Mouse (Mus musculus): ENCODE results near the gene Cers1.

The Cers1 gene

DNA sequence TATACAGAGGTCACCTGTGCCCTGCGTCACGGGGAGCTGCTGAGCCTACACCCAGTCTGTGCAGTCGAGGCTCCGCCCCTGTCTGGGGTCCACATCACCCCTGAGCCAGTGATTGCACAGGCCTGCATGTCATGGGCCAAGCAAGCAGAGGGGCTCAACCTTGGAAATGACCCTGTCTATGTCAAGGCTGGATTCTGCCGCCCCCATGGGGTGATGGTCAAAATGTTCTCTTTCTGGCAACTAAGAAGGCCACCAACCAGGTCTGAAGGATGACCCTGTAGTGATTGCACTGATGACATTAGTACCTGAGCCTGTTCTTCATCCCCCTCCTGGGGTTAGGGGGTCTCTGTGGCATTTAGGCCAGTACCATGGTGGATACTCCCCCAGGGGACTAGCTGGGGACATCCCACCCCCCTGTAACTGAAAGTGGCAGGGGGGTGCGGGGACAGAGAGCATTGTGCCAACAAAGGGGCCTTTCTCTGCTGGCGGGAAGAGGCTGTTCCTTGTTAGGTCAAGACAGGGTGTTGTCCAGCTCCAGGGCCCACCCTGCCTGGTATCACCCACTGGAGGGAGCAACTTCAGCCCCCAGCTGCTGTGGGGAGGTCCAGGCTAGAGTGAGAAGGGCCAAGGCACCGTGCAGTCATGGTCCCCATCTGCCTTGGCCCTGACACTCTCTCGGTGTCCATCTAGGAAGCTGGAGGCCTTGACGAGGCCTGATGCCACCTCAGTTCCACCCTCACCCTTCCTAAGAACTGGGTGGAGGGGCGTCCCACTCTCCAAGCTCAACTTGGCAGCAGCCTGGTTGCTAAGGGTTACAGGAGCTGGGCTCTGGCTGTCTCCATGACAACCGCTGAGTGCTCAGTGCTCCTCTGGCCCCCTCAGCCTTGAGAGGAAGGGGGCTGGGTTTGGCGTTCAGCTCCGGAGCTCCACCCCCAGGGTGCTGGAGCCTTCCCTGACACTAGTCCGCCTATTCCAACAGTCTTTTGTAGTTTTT, 1.2 kb downstream of the Cers1 start:
- DNase-seq (ENCODE audit: low read depth, low spot score), result no peak

DNA sequence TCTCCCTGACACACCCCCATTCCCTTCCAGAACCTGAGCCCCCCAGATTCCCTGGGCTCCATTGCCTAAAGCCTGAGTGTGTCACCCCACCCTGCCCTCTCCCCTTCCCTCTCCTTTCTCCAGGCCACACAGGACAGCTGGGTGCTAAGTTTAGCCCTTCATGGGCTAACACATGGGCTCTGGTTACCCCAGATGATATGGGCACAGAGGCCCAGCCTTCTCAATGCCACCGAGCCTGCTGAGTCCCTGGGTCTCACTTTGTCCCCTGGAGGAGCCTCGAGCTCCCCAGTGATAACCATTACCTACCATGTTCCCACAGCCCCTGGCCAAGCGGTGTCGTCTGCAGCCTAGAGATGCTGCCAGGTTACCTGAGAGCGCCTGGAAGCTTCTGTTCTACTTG, 2.3 kb downstream of the Cers1 start:
- DNase-seq (ENCODE audit: low read depth, low spot score), result no peak

DNA sequence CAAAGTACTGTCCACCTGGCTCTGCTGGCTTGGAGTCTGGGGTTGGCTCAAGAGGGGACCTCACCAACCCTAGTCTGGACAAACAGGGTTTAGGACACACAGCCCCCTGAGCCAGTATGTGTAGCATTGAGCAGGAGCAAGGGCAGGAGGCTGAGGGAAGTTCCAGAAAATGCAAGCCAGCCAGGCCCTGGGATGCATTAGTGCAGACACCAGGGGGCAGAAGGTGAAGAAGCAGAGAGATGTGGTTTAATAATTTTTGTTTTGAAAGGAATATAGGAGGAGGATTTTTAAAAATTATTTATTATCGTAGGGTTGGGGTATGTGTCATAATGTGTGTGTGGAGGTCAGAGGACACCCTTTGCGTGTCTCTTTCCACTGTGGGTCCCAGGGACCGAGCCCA, 8.1 kb downstream of the Cers1 start:
- no peak for DNase-seq (ENCODE audit: low read depth, low spot score)

DNA sequence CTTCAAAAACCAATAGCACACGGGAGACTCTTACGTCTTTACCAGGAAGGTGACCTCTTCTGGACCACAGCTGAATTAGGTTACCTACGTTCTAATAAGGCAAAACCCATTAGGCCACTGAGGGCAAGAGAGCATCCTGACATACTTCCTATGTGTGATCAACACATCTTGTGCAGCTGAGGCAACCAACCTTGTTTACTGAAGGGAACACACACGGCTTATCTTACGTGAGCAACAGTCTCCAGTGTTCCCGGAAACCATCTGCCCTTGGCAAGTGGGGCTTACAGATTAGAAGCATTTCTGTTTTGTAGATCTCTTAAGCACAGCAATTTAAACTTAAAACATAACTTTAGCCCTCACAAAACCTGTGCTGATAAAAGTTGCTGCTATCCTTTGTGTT, 11.9 kb downstream of the Cers1 start:
- no peak for DNase-seq (ENCODE audit: low read depth, low spot score)

DNA sequence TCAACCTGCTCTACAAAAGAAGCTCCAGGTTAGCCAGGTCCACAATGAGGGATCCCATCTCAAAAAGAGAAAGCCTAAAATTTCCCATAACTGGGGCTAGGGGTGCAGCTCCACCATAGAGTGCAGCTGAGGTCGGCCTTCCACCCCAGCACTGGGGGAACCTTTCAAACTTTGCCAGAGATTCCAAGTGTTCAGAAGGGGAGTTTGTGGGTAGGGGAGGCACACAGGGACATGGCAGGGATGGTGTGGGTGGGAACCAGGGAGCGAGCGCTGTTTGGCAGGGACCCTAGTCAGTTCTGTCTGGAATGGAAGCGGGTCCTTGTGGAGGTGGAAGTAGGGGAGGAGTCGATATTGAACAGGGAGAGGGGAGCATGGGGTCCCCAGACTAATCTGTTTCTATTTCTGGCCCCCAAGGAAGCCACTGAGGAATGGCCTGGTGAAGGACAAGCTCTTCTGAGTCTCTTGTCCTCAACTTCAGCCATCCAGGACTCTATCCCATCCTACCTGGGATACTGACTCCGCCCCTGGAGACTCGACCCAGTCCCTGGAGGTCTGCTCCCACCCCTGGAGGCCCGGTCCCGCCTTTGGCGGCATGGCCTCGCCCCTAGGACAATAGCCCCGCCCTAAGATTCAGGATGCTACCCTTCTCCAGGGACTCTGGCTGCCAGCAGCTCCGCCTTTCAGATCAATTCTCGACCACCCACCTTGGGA, 13.7 kb downstream of the Cers1 start, which contains the start of gene Gdf1:
TSS of gene Gdf1 (plus strand) at position 694 of the 711 bp plus-strand sequence.
- DNase-seq (ENCODE audit: low read depth, low spot score), result no peak

DNA sequence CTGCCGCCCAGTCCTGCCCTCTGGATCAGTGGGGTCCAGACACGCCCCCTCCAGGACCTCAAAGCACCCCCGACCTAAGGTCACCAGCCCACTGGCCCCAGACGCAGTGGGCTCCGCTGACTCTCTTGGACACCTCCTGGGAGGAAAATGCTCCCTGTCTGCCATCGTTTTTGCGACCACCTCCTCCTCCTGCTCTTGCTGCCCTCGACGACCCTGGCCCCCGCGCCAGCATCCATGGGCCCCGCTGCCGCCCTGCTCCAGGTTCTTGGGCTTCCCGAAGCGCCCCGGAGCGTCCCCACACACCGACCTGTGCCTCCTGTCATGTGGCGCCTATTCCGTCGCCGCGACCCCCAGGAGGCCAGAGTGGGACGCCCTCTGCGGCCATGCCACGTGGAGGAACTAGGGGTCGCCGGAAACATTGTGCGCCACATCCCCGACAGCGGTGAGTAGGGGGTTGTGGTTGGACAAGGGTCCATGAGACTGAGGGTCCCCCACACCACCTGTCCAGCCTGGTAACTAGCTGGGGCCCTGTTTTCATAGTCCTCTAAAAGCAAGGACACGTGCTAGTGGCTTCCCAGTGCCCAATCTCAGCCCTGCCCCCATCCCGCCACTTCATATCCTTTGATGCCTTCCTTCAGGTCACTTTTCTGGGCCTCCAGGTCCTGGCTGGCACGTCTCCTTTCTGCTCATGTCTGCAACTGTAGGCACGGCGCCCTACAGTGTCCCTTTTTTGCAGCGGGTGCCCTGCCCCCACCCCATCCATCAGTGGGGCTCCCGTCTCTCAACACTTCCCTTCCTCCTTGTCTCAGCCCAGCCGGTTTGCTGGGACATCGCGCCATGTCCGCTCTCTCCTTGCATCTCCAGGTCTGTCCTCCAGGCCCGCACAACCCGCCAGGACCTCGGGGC, 14.5 kb downstream of the Cers1 start:
- no peak for DNase-seq (ENCODE audit: low read depth, low spot score)

DNA sequence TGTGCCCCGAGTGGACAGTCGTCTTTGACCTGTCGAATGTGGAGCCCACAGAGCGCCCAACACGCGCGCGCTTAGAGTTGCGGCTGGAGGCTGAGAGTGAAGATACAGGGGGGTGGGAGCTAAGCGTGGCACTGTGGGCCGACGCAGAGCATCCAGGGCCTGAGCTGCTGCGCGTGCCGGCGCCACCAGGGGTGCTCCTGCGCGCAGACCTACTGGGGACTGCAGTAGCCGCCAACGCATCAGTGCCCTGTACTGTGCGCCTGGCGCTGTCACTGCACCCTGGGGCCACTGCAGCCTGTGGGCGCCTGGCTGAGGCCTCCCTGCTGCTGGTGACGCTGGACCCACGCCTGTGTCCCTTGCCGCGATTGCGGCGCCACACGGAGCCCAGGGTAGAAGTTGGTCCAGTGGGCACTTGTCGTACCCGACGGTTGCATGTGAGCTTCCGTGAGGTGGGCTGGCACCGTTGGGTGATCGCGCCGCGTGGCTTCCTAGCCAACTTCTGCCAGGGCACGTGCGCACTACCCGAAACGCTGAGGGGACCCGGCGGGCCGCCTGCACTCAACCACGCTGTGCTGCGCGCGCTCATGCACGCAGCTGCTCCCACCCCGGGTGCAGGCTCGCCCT, 15.3 kb downstream of the Cers1 start:
- DNase-seq (ENCODE audit: low read depth, low spot score), result no peak

DNA sequence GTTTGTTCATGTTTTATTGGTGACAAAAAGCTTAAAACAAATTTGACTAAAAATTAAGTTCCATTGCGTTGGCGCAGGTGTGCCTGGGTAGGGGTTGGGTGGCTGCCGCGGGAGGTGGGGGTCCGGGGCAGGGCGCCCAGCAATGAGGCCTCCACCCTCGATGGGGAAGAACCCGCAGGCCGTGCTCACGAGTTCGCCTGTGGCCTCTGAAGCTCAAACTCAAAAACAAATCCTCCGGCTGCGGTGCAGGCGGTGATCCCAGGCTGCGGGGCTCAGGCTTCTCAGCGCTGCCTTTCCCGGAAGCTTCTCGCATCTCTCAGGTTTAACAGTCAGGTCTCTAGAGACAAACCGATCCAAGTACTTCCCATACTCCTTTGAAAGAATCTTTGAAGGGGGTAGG, 16.0 kb downstream of the Cers1 start:
- DNase-seq (ENCODE audit: low read depth, low spot score), result no peak

DNA sequence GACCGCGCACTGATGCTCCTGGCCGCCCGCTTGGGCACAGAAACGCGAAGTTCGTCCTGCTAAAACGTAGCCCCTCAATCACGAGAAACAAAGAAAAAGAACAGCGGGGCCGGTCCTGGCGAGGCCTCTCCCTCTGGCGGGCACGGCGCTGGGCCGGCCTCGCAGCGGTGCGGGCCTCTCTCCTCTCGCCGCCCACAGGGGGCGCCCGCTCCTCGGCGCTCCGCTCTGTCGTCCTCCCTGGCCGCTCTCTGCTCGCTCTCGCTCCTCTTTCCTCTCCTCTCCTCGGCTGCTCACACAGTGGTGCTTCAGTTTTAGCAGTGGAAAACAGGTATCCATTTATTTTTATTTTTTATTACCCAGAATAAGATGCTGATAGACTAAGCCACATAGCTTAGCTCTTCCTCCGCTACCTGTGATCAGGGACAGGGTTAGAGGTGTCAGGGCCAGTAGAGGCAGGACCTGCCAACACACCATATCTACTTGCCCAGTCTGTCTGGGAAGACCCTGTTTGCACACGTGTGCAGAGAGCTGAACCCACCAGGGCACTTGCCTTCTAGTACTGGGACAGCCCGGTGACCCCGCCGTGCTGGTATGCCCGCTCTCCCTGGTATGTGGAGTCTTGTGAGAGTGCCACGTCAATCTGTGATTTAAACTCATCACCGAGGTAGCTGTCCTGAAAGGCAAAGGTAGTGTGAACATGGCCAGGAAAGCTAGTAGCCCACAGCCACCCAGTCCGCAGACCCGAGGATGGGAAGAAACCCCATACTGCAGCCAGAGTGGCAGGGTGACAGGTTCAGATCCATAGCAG, 16.7 kb downstream of the Cers1 start:
- no peak for DNase-seq (ENCODE audit: low read depth, low spot score)

DNA sequence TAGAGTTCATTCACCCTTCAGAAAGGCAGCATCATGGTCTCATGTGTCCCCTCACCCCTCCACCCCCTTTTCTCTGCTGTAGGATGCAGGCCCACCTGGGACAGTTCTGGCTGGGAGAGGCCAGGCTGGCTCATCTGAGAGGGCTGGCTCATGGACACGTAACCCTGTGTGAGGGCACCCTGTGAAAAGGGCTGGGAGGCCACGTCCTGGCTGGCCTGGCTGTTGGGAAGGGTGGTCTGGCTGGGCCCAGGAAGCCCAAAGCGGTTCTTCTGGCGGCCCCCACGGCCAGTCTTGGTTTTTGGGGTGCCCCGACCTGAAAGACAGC, 17.3 kb downstream of the Cers1 start:
- DNase-seq (ENCODE audit: low read depth, low spot score), result no peak

DNA sequence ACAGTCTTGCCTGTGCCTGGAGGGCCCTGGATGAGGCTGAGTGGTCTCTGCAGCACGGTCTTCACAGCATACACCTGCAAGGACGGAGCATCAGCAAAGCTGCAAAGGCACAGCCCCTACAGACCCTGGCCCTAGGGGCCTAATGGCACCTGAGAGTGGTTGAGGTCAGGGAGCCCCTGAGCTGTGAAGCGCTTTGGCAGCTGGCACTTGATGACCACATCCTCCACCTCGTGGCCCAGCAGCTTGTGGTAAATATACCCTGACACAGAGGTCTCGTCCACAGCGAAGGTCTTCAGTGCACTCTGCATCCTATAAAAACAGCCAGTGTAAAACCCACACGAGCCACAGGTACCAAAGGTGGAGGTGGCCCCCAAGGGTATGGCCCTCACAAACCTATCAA, 23.4 kb downstream of the Cers1 start:
- no peak for DNase-seq (ENCODE audit: low read depth, low spot score)

DNA sequence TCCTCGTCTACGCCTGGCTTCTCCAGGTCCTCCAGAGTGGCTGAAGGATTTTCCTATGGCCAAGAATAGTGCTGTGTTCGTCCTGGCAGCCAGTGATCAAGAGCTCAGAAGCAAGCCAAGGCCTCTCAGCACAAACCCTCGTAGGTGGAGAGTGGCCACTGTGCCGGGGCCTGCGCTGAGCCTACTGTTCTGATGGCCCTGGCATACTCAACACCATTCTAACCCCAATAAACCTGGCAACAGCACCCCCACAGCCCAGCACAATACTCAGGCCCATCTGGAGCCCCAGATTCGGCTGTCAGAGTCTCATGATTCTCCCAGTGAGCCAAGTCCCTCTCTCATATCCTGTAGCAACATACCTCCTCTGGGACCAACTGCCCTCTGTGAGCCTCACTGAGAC, 25.1 kb downstream of the Cers1 start:
- no peak for DNase-seq (ENCODE audit: low read depth, low spot score)

DNA sequence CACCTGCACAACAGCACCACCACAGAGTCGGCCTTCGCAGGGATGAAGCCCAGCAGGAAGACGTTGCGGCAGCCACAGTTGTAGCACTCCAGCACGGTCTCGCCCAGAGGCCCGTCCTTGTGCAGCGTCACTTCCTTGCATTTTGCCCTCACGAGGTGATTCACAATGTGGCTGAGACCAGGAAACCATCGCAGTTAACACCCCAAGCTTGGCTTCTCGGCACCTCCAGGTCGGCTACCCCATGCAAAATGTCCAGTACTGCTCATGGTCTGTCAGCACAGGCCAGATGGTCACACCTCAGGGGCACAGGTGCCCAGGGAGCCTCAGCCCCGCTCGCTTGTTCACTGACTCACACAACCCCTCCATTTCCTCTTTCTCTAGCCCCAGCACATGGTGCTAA, 26.4 kb downstream of the Cers1 start:
- DNase-seq (ENCODE audit: low read depth, low spot score), result no peak

DNA sequence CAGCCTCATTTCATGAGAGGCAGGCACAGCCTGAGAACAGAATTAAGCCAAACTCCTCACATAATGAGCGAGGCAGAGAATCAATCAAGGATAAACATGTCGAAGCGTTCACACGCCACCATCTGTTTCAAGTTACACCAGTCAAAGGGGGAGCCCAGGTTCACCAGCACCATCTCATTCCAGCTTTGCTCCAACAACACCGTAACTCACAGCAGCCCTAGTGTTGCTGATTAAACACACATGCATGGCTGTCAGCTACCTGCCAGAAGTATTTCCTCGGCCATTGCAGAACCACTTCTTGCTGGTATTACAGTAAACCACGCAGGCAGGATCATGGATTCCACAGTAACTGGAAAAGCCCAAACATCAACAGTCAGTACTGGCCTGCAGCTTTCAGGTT, 27.5 kb downstream of the Cers1 start:
- DNase-seq (ENCODE audit: low read depth, low spot score), result no peak

DNA sequence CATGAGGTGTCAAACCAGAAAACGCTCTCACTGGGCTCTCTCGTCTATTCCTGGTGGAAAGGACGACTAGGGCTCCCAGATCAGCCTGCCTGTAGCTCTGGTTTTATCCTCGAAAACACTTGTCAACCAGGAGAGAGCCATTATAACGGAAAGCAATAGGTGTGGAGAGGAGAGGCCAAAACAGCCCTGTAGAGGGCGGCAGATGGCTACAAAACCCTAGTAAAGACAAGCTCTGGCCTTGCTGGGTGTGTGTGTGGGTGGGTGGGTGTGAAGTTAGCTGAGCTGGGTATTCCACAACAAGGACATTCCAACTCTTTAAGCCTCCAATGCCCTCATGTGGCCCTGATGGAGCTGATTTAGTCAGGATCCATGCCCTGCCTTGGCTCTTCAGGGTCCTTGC, 28.1 kb downstream of the Cers1 start:
- peak; percentile 56 for DNase-seq (ENCODE audit: low read depth, low spot score)

DNA sequence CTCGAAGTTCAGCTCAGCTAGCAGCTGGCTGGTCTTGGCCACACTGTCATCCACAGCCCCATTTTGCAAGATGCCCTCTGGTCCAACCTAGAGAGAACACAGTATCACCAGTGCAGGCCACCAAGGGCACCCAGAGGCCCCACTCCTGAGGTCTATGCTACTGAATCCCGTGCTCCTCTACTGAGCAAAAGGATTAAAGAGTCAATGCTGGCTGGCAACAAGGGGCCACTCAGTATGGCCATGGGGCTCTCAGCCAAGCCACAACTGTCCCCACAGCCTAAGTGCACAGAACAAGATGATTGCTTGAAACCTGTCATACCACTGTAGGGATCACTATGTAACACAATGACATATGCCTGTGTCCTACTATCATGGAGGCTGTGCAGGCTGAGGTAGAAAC, 28.7 kb downstream of the Cers1 start:
- no peak for DNase-seq (ENCODE audit: low read depth, low spot score)

DNA sequence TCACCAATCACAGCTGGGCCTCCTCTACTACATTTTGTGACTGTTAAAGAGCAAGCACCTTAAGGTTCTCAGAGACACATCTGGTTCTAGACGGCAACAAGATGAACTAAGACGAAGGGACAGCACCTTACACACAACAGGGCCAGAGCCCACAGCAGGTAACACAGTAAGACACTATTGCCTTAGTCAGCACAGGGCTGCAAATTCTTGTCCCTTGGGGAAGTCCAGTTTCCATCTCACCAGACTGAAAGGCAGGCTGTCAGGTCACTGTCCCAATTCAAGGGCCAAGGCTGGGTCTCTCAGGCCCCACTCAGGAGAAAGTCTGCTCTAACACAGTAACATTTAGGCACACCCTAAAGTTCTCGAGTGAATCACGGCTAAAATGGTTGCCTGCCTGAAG, 31.9 kb downstream of the Cers1 start:
- DNase-seq (ENCODE audit: low read depth, low spot score), result no peak

DNA sequence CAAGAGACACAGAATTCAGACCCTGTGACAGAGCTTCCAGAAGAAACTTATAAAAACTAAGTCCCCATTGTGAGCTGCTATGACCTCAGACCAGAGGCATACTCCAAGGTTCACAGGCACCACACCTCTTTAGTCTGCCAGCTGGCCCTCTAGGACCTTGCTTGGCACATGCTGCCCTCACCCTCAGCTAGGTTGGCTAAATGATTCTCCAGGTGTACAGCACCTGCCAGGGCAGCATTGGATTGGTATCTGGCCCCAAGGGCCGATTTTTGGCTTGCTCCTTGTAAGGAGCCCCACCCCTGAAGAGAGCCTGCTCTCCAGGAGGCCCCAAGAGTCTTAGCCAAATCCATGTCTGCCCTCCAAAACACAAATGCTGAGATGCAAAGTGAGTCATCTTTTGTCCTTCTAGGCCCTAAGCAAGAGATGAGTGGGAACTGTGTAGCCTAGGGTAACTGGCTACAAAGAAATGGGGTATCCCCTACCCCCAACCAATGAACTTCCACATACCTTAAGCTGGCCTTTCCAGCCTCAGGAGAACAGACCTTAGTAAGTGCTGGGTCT, 32.4 kb downstream of the Cers1 start:
- DNase-seq (ENCODE audit: low read depth, low spot score), result no peak

DNA sequence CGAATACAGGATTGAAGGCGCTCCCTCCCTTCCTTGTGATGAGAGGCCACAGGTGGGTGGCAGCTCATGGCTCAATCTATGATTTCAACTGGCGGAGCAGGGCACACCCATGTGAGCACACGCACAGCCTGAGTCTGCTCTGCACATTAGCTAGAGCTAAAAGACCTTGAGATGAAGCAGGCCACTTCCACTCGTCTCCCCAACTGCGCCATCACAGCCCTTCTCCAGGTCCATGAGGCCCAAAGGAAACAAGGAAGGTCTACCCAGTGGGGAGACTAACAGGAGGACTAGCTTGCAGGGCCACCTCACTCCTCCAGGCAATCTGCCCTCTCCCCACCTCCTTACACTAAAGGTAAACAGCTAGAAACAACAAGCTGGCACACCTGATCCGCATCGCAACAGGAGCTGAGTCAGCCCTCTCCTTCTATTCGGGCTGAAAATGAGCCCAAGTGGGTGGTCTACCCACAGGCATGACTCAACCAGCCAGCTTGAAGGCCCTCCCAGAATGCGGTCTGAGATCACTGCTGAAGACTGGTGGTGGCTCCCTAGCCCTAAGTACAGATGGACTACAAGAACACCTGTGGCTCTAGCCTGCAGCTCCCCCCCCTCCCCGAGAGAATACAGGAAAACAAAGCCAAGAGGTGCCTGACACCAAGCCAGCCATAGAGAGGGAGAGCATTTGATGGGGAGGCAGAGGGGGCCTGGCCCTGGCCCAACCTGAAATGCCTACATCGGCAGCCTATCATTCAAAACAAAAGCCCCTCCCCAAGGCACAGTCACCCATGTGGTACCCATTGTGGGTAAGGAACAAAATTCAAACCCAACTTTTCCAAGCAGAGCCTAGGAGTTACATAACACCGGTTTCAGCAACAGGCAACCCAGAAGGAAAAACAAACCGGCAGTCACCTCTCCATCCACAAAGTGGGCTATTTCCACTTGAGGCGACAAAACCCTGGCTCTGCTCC, 35.7 kb downstream of the Cers1 start:
- DNase-seq (ENCODE audit: low read depth, low spot score), result peak; percentile 29

Measured in CD4-positive, CD25-positive, alpha-beta regulatory T cell, adult 2 months (primary cell).